Mouse (Mus musculus) G1E (cell line): ENCODE measurements around the gene Olfr1513. TPM values are rescaled to one million over a fixed set of nuclear protein-coding genes. Genes with fewer than 3 reads are reported as not detected.
A peak's percentile ranks its signal among the peaks of the same experiment; 100 is the strongest.
"Not testable (repeated sequence)": the region's sequence is repeated elsewhere in the genome, so short reads cannot be mapped to it uniquely, and the experiment has no call there.

Source experiments
- ATAC-seq: 2 replicates; pipeline ENCODE4 v1.8.0; 2016; ENCODE audit warnings: mild to moderate bottlenecking; ENCODE audit not compliant: insufficient number of reproducible peaks, poor library complexity, low FRiP score, severe bottlenecking; ENCODE audit errors: extremely low read depth
- DNase-seq: peaks from one replicate; pipeline ENCODE4 v3.0.0; 2012; ENCODE audit warnings: low spot score
- H3K27me3 ChIP-seq: 2 replicates; pipeline ENCODE4 v1.6.1; 2012; ENCODE audit warnings: mild to moderate bottlenecking, low read length, inconsistent platforms; ENCODE audit not compliant: insufficient read depth
- H3K36me3 ChIP-seq: replicated peaks from 2 replicates; pipeline ENCODE3; 2012; ENCODE audit warnings: mild to moderate bottlenecking, inconsistent platforms
- H3K4me1 ChIP-seq: 2 replicates; pipeline ENCODE4 v1.6.1; 2012; ENCODE audit warnings: low read depth, low read length, inconsistent platforms, mixed read lengths; ENCODE audit not compliant: insufficient read depth
- H3K4me3 ChIP-seq: 2 replicates; pipeline ENCODE4 v1.5.1; 2012; ENCODE audit warnings: low read depth, mild to moderate bottlenecking, inconsistent platforms, low read length, moderate library complexity, mixed read lengths
- H3K9me3 ChIP-seq: replicated peaks from 2 replicates; pipeline ENCODE4 v1.6.1; 2012; ENCODE audit warnings: inconsistent platforms
- CTCF ChIP-seq: IDR thresholded peaks from 2 replicates; pipeline ENCODE4 v1.5.1; 2012; ENCODE audit warnings: low read depth, low read length, inconsistent platforms, mixed read lengths
- GATA1 ChIP-seq: IDR thresholded peaks from 2 replicates; pipeline ENCODE4 v1.6.1; 2012; ENCODE audit warnings: borderline replicate concordance, low read length, inconsistent platforms, mixed read lengths
- GATA2 ChIP-seq: IDR thresholded peaks from 2 replicates; pipeline ENCODE4 v1.6.1; 2012; ENCODE audit warnings: low read depth, low read length, inconsistent platforms, borderline replicate concordance
- POLR2AphosphoS5 ChIP-seq: IDR thresholded peaks from 2 replicates; pipeline ENCODE4 v1.6.1; 2012; ENCODE audit warnings: low read depth, low read length, inconsistent platforms; ENCODE audit not compliant: insufficient replicate concordance
- TAL1 ChIP-seq: conservative IDR thresholded peaks from 2 replicates; pipeline ENCODE4 v1.6.1; 2012; ENCODE audit warnings: low read depth, low read length, inconsistent platforms, mixed read lengths
- polyA plus RNA-seq: library from polyadenylated mRNA; stranded (reverse); fragments of >175 nt; gene quantifications from 2 replicates; pipeline ENCODE4 v1.2.3, GENCODE M21; 2012
- total RNA-seq, 2 experiments: library from RNA; stranded (forward) in 1 of 2; stranded (reverse) in 1 of 2; fragments of 200-1000 nt in 1 of 2; fragments of >200 nt in 1 of 2; fragmentation: Nextera tagmentation in 1 of 2; gene quantifications; 2 replicates each; pipeline ENCODE4 v1.2.3; 2014 to 2017

The Olfr1513 gene
- total and polyA plus RNA-seq, 3 experiments, result 0.05 TPM; not detected in 2

GRCm38 (mm10) chr14:52313931-52314807, 42.0 kb downstream of the Olfr1513 start:
- Histone ChIP-seq H3K27me3 (peaks cover 46% of the 10 kb centered on the region), H3K4me3 (no peak overlapping the region), H3K4me1 (peaks cover 29% of the 10 kb centered on the region), H3K9me3 (no peaks in the 10 kb centered on the region; the same call in 1 of the 2 replicates), H3K36me3 (peaks cover 28% of the 10 kb centered on the region)
- no peak for DNase-seq
- no peak for ATAC-seq
- TF ChIP-seq TAL1, result no peak
- TF ChIP-seq GATA2, result no peak
- TF ChIP-seq GATA1, result no peak
- TF ChIP-seq POLR2AphosphoS5, result no peak

GRCm38 (mm10) chr14:52310906-52311305, 45.3 kb downstream of the Olfr1513 start:
- ATAC-seq (no peak), DNase-seq (no peak)
- H3K27me3 ChIP-seq, result peaks cover 32% of the 10 kb centered on the region
- TF ChIP-seq CTCF (no peak), GATA2 (no peak), GATA1 (no peak), POLR2AphosphoS5 (no peak), TAL1 (no peak)
- H3K4me3 ChIP-seq, result no peak overlapping the region
- peaks cover 40% of the 10 kb centered on the region for H3K4me1 ChIP-seq
- peaks cover 28% of the 10 kb centered on the region for H3K36me3 ChIP-seq
- H3K9me3 ChIP-seq, result no peaks in the 10 kb centered on the region

- ATAC-seq, result not testable (repeated sequence)
Measured at GRCm38 (mm10) chr14:52310343-52310742, 45.9 kb downstream of the Olfr1513 start.

GRCm38 (mm10) chr14:52306100-52306499, 50.1 kb downstream of the Olfr1513 start:
- DNase-seq, result no peak
- peak; percentile 47 for TF ChIP-seq TAL1
- TF ChIP-seq POLR2AphosphoS5, result no peak
- no peaks in the 10 kb centered on the region for H3K27me3 ChIP-seq
- peak; percentile 69 for ATAC-seq
- no peak overlapping the region; the same call in 1 of the 2 replicates for H3K4me3 ChIP-seq
- H3K9me3 ChIP-seq, result no peaks in the 10 kb centered on the region
- peaks cover 12% of the 10 kb centered on the region for H3K36me3 ChIP-seq
- H3K4me1 ChIP-seq, result peaks cover 27% of the 10 kb centered on the region

More at GRCm38 (mm10) chr14:52310343-52310742, 45.9 kb downstream of the Olfr1513 start:
- H3K27me3 ChIP-seq, result peaks cover 27% of the 10 kb centered on the region
- H3K4me1 ChIP-seq, result peaks cover 35% of the 10 kb centered on the region
- not testable (repeated sequence) for H3K4me3 ChIP-seq, DNase-seq, H3K9me3 ChIP-seq
- peaks cover 28% of the 10 kb centered on the region for H3K36me3 ChIP-seq

- H3K9me3 ChIP-seq, result no peaks in the 10 kb centered on the region
- TF ChIP-seq CTCF (no peak), GATA2 (no peak), TAL1 (no peak), GATA1 (no peak), POLR2AphosphoS5 (no peak; the same call in 1 of the 2 replicates)
- no peaks in the 10 kb centered on the region for H3K27me3 ChIP-seq
- ATAC-seq (peak; percentile 65), DNase-seq (peak; percentile 71)
- peaks cover 22% of the 10 kb centered on the region for H3K36me3 ChIP-seq
- H3K4me3 ChIP-seq, result peak within 1 kb of the TSS; percentile 78
- peaks cover 27% of the 10 kb centered on the region for H3K4me1 ChIP-seq
Measured at GRCm38 (mm10) chr14:52304644-52305271, 51.5 kb downstream of the Olfr1513 start, which contains the start of gene Mettl3. Mettl3 (minus strand) TSS chr14:52305128.

GRCm38 (mm10) chr14:52303517-52303916, 52.7 kb downstream of the Olfr1513 start:
- H3K9me3 ChIP-seq, ATAC-seq, H3K4me3 ChIP-seq, DNase-seq, H3K27me3 ChIP-seq: not testable (repeated sequence)
- peaks cover 28% of the 10 kb centered on the region for H3K4me1 ChIP-seq
- peaks cover 35% of the 10 kb centered on the region for H3K36me3 ChIP-seq

Other genes starting within 250 kb of the Olfr1513 start
- 0.30 TPM in 1 of 2 replicates, not detected in the other for gene Rpgrip1, start 245.7 kb downstream of the Olfr1513 start, total RNA-seq (2014; fragmentation: Nextera tagmentation)
- 1.8 and 3.1 TPM in 2 replicates for gene Rpgrip1, start 245.7 kb downstream of the Olfr1513 start, total RNA-seq (2017)
- 0.17 and 0.28 TPM in 2 replicates for gene Rpgrip1, start 245.7 kb downstream of the Olfr1513 start, polyA plus RNA-seq
- 173 and 179 TPM in 2 replicates for gene Supt16, start 159.0 kb downstream of the Olfr1513 start, total RNA-seq (2014; fragmentation: Nextera tagmentation)
- 189 and 225 TPM in 2 replicates for gene Supt16, start 159.0 kb downstream of the Olfr1513 start, total RNA-seq (2017)
- gene Supt16, start 159.0 kb downstream of the Olfr1513 start, polyA plus RNA-seq, result 37.1 and 44.7 TPM in 2 replicates
- gene Chd8, start 98.6 kb downstream of the Olfr1513 start, total RNA-seq (2014; fragmentation: Nextera tagmentation), result 222 and 247 TPM in 2 replicates
- 57.6 and 78.7 TPM in 2 replicates for gene Chd8, start 98.6 kb downstream of the Olfr1513 start, total RNA-seq (2017)
- 16.0 and 22.6 TPM in 2 replicates for gene Chd8, start 98.6 kb downstream of the Olfr1513 start, polyA plus RNA-seq
- gene Tox4, start 77.3 kb downstream of the Olfr1513 start, total RNA-seq (2014; fragmentation: Nextera tagmentation), result 42.4 and 49.2 TPM in 2 replicates
- 42.9 and 43.0 TPM in 2 replicates for gene Tox4, start 77.3 kb downstream of the Olfr1513 start, total RNA-seq (2017)
- 33.1 and 37.2 TPM in 2 replicates for gene Tox4, start 77.3 kb downstream of the Olfr1513 start, polyA plus RNA-seq
- 31.2 and 33.2 TPM in 2 replicates for gene Rab2b, start 76.9 kb downstream of the Olfr1513 start, total RNA-seq (2014; fragmentation: Nextera tagmentation)
- gene Rab2b, start 76.9 kb downstream of the Olfr1513 start, total RNA-seq (2017), result 13.8 and 14.9 TPM in 2 replicates
- gene Rab2b, start 76.9 kb downstream of the Olfr1513 start, polyA plus RNA-seq, result 0.62 and 0.91 TPM in 2 replicates
- gene Mettl3, start 51.3 kb downstream of the Olfr1513 start, total RNA-seq (2014; fragmentation: Nextera tagmentation), result 71.6 and 74.2 TPM in 2 replicates
- 95.9 and 98.6 TPM in 2 replicates for gene Mettl3, start 51.3 kb downstream of the Olfr1513 start, total RNA-seq (2017)
- 10.4 and 16.5 TPM in 2 replicates for gene Mettl3, start 51.3 kb downstream of the Olfr1513 start, polyA plus RNA-seq
- 7.8 TPM in 2 replicates for gene Sall2, start 27.6 kb downstream of the Olfr1513 start, total RNA-seq (2014; fragmentation: Nextera tagmentation)
- 2.3 and 2.8 TPM in 2 replicates for gene Sall2, start 27.6 kb downstream of the Olfr1513 start, total RNA-seq (2017)
- gene Sall2, start 27.6 kb downstream of the Olfr1513 start, polyA plus RNA-seq, result 4.7 and 5.2 TPM in 2 replicates
- not detected in 2 replicates for gene Olfr1512, start 22.8 kb upstream of the Olfr1513 start, total RNA-seq (2014; fragmentation: Nextera tagmentation)
- 0.22 TPM in 1 of 2 replicates, not detected in the other for gene Olfr1512, start 22.8 kb upstream of the Olfr1513 start, total RNA-seq (2017)
- gene Olfr1512, start 22.8 kb upstream of the Olfr1513 start, polyA plus RNA-seq, result not detected in 2 replicates
- not detected in 2 replicates for gene Olfr1511, start 41.0 kb upstream of the Olfr1513 start, total RNA-seq (2014; fragmentation: Nextera tagmentation)
- gene Olfr1511, start 41.0 kb upstream of the Olfr1513 start, total RNA-seq (2017), result not detected in 2 replicates
- not detected in 2 replicates for gene Olfr1511, start 41.0 kb upstream of the Olfr1513 start, polyA plus RNA-seq
- not detected in 2 replicates for gene Olfr1510, start 58.0 kb upstream of the Olfr1513 start, total RNA-seq (2014; fragmentation: Nextera tagmentation)
- gene Olfr1510, start 58.0 kb upstream of the Olfr1513 start, total RNA-seq (2017), result 0.23 and 0.27 TPM in 2 replicates
- gene Olfr1510, start 58.0 kb upstream of the Olfr1513 start, polyA plus RNA-seq, result not detected in 2 replicates
- gene Olfr1509, start 86.6 kb upstream of the Olfr1513 start, total RNA-seq (2014; fragmentation: Nextera tagmentation), result not detected in 2 replicates
- 0.17 and 0.87 TPM in 2 replicates for gene Olfr1509, start 86.6 kb upstream of the Olfr1513 start, total RNA-seq (2017)
- not detected in 2 replicates for gene Olfr1509, start 86.6 kb upstream of the Olfr1513 start, polyA plus RNA-seq
- gene Olfr1508, start 111.1 kb upstream of the Olfr1513 start, total RNA-seq (2014; fragmentation: Nextera tagmentation), result not detected in 2 replicates
- gene Olfr1508, start 111.1 kb upstream of the Olfr1513 start, total RNA-seq (2017), result 0.06 and 0.27 TPM in 2 replicates
- gene Olfr1508, start 111.1 kb upstream of the Olfr1513 start, polyA plus RNA-seq, result not detected in 2 replicates
- not detected in 2 replicates for gene Olfr1507, start 139.3 kb upstream of the Olfr1513 start, total RNA-seq (2014; fragmentation: Nextera tagmentation)
- 0.16 and 0.35 TPM in 2 replicates for gene Olfr1507, start 139.3 kb upstream of the Olfr1513 start, total RNA-seq (2017)
- not detected in 2 replicates for gene Olfr1507, start 139.3 kb upstream of the Olfr1513 start, polyA plus RNA-seq